Mouse (Mus musculus): ENCODE results near the gene Noa1. TPM values are rescaled to one million over a fixed set of nuclear protein-coding genes. Genes with fewer than 3 reads are reported as not detected.

Noa1 gene
- polyA plus RNA-seq, 1 experiment = 18.4 TPM

- H3K4me1 ChIP-seq (ENCODE audit: control insufficient read depth, insufficient read depth, low read length) = no peaks in the 10 kb centered on the region
- no peak for TF ChIP-seq CTCF (IDR thresholded peaks at IDR 0.05; ENCODE audit: extremely low read depth, insufficient read depth, low read length)
- TF ChIP-seq POLR2A (IDR thresholded peaks at IDR 0.05; ENCODE audit: extremely low read depth, insufficient read depth, low read length) = no peak
- no peak overlapping the region for H3K27ac ChIP-seq (ENCODE audit: insufficient read depth, low read length)
- no peak overlapping the region for H3K4me3 ChIP-seq (ENCODE audit: insufficient read depth, low read length)
Measured at GRCm38 (mm10) chr5:77245787-77246671, 63.9 kb downstream of the Noa1 start.

GRCm38 (mm10) chr5:77245463-77245786, 64.5 kb downstream of the Noa1 start:
- H3K4me1 ChIP-seq (ENCODE audit: control insufficient read depth, insufficient read depth, low read length) = no peaks in the 10 kb centered on the region
- H3K27ac ChIP-seq (ENCODE audit: insufficient read depth, low read length) = no peak overlapping the region
- H3K4me3 ChIP-seq (ENCODE audit: insufficient read depth, low read length) = no peak overlapping the region
- TF ChIP-seq CTCF (IDR thresholded peaks at IDR 0.05; ENCODE audit: extremely low read depth, insufficient read depth, low read length) (no peak), POLR2A (IDR thresholded peaks at IDR 0.05; ENCODE audit: extremely low read depth, insufficient read depth, low read length) (no peak)

GRCm38 (mm10) chr5:77244331-77244987, 65.4 kb downstream of the Noa1 start:
- Histone ChIP-seq H3K4me3 (ENCODE audit: insufficient read depth, low read length) (no peak overlapping the region), H3K4me1 (ENCODE audit: control insufficient read depth, insufficient read depth, low read length) (no peaks in the 10 kb centered on the region), H3K27ac (ENCODE audit: insufficient read depth, low read length) (no peak overlapping the region)
- TF ChIP-seq CTCF (IDR thresholded peaks at IDR 0.05; ENCODE audit: extremely low read depth, insufficient read depth, low read length) = no peak
- no peak for TF ChIP-seq POLR2A (IDR thresholded peaks at IDR 0.05; ENCODE audit: extremely low read depth, insufficient read depth, low read length)

Other genes starting within 250 kb of the Noa1 start
- gene Hopx, start 195.0 kb downstream of the Noa1 start, polyA plus RNA-seq (2012; rRNA removed) = 88.2 and 88.6 TPM in 2 replicates
- not detected in 2 replicates for gene Spink2, start 98.6 kb downstream of the Noa1 start, polyA plus RNA-seq (2012; rRNA removed)
- gene Rest, start 44.6 kb downstream of the Noa1 start, polyA plus RNA-seq (2012; rRNA removed) = 2.4 and 2.6 TPM in 2 replicates
- 35.4 and 35.9 TPM in 2 replicates for gene Polr2b, start 63 bp upstream of the Noa1 start, polyA plus RNA-seq (2012; rRNA removed)
- gene Igfbp7, start 98.0 kb upstream of the Noa1 start, polyA plus RNA-seq (2012; rRNA removed) = 82.1 and 88.9 TPM in 2 replicates